Mouse (Mus musculus): ENCODE measurements around the gene Rap1gap2.
A peak's percentile ranks its signal among the peaks of the same experiment; 100 is the strongest.

Rap1gap2 gene

DNA sequence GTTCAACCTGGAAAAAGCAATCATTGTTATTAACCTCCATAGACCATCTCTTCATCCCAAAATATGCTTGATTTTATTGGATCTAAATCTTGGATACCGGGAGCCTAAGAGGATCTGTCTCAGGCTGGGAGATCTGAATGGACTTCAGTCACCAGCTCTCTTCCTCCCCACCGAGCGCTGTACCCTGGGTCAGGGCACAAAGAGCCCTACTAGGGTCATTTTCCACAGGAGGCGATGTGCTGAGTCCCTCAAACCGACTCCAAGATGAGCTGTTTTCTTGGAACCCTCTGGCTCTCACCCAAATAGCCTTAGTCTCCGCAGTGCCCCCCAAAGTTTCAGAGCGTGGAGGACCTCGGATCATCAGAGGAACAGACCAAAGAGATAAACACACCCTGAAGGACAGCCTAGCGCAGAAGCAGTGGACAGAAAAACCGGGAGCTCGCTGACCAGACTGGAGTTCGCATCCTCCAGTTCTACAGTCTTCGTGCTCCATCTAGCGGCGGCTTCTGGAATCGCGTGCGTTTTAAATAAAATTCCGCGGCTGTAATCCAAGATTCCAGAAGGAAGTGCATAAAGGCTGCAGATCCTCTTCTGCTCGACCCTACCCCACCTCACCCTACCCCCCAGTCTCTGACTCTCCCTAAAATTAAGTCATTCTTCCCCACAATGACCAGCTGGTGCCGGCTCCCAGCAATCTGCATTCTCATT, 239.2 kb downstream of the Rap1gap2 start:
- DNase-seq (ENCODE audit: inconsistent age in 2 of 2, low spot score in 1 of 2), result peak; percentile 60 to 90

DNA sequence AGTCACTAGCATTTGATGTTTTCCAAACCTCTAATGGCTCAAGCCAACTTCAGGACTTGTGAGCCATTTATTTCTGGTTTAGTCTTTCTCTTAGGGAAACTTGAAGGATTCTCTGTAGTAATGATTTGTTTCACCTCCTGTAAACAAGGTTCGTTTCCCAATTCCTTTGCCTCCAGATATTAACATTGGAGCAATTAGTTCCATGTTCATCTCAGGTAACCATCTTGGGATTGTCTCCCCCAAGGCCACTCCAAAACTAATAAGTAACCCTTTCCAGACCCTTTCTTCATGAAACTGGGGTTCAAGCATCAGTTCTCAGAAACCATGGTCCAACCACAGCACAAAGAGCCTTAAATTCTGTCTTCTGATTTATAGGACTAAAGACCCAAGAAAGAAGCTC, 248.9 kb downstream of the Rap1gap2 start, which contains the start of gene Olfr412:
Olfr412 (plus strand) TSS at position 301 of the 400 bp plus-strand sequence.
- DNase-seq (ENCODE audit: inconsistent age in 2 of 2, low spot score in 1 of 2), result no peak

DNA sequence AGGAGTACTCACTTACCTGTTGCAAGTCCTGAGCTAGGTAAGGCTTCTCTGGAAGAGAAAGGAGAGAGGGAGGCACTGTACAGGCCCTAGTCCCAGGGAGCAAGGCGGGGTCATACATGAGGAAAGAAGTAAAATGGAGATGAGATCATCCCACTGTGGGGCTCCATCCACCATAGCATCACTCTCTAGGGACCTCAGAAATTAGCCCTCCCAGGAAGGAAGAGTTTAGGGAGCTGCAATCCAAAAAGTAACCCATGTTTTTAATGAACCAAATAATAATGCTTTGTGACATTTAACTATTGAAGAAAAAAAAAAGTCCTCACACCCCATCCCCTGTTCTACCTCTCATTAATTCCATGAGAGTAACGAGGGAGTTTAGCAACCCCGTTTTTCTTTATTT, 258.2 kb downstream of the Rap1gap2 start, which contains the start of gene Olfr411:
Olfr411 (minus strand) TSS at position 101 of the 400 bp plus-strand sequence.
- no peak for DNase-seq (ENCODE audit: inconsistent age in 2 of 2, low spot score in 1 of 2)

- no peak for DNase-seq (ENCODE audit: inconsistent age in 2 of 2, low spot score in 1 of 2)
Observed at GRCm38 (mm10) chr11:74337931-74338330, 272.8 kb downstream of the Rap1gap2 start, which contains the start of gene Olfr410. Gene Olfr410 (minus strand): TSS chr11:74338031.

Measured in adrenal gland, adult (tissue).